ENCODE assay signal across 12 mouse cellular contexts in the genomic region with DNA sequence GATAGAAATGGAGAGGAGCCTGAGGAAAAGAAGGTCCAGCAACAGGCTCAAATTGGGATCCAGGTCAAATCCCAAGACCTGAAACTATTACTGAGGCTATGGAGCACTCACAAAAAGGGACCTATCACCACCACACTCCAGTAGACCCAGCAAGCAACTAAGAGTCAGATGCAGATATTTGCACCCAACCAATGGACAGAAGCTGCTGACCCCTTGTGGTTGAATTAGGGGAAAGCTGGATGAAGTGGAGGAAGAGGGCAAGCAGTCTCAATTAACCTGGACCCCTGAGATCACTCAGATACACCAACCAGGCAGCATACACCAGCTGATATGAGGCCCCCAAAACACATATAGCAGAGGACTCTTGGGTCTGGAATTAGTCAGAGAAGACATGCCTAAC.
DNase-seq lines count a peak whose midpoint lies in the region; ATAC-seq and TF ChIP-seq lines count a peak whose summit lies in the region.
"Had no signal": no experiment of that assay in that cellular context is flagged by ENCODE, and none has a peak within 500 bp of the region (broad histone marks: within the 10 kb centered on the region; RNA-seq: fewer than 3 reads in every experiment).

No protein-coding gene starts in this region.

- H3K4me1 ChIP-seq in intestine, postnatal 0 days (replicated peaks; ENCODE audit: control insufficient read depth, insufficient read depth, low read length): no peaks in the 10 kb centered on the region
- no peaks in the 10 kb centered on the region for H3K4me1 ChIP-seq in intestine, embryonic 16.5 days (ENCODE audit: control insufficient read depth, insufficient read depth, low read length)
- H3K4me1 ChIP-seq: limb, embryonic 13.5 days had no signal

- H3K36me3 ChIP-seq in intestine, postnatal 0 days (ENCODE audit: control insufficient read depth, insufficient read depth): no peaks in the 10 kb centered on the region
- no peaks in the 10 kb centered on the region for H3K36me3 ChIP-seq in intestine, embryonic 16.5 days (ENCODE audit: control insufficient read depth, insufficient read depth, low read length)
- H3K36me3 ChIP-seq: G1E; limb, embryonic 13.5 days had no signal

- TF ChIP-seq CTCF in intestine, postnatal 0 days (IDR thresholded peaks at IDR 0.05; ENCODE audit: low read depth): peak; percentile 52

- H3K9me3 ChIP-seq in intestine, postnatal 0 days (ENCODE audit: control insufficient read depth): no peaks in the 10 kb centered on the region
- no peaks in the 10 kb centered on the region for H3K9me3 ChIP-seq in intestine, embryonic 16.5 days (ENCODE audit: control insufficient read depth, low read length)
- H3K9me3 ChIP-seq: G1E; limb, embryonic 13.5 days had no signal

- H3K27ac ChIP-seq in intestine, postnatal 0 days (ENCODE audit: low read depth, low read length): no peak overlapping the region
- H3K27ac ChIP-seq in intestine, embryonic 16.5 days (ENCODE audit: low read length): no peak overlapping the region
- H3K27ac ChIP-seq: limb, embryonic 13.5 days had no signal

- H3K27me3 ChIP-seq in intestine, postnatal 0 days (replicated peaks; ENCODE audit: control insufficient read depth, insufficient read depth, low read length): no peaks in the 10 kb centered on the region
- no peaks in the 10 kb centered on the region for H3K27me3 ChIP-seq in intestine, embryonic 16.5 days (replicated peaks; ENCODE audit: control insufficient read depth, insufficient read depth, low read length)
- H3K27me3 ChIP-seq: limb, embryonic 13.5 days had no signal

- no peak overlapping the region for H3K4me3 ChIP-seq in intestine, postnatal 0 days (ENCODE audit: low read depth, low read length)
- H3K4me3 ChIP-seq in intestine, embryonic 16.5 days (ENCODE audit: low read length): no peak overlapping the region
- H3K4me3 ChIP-seq: limb, embryonic 13.5 days had no signal

- H3K9ac ChIP-seq in intestine, postnatal 0 days (ENCODE audit: low read depth, low read length): no peak overlapping the region
- no peak overlapping the region for H3K9ac ChIP-seq in intestine, embryonic 16.5 days (ENCODE audit: low read depth, low read length)
- H3K9ac ChIP-seq: limb, embryonic 13.5 days had no signal

- DNase-seq in retina, embryonic 14.5 days (ENCODE audit: low spot score): peak; percentile 8
- DNase-seq in retina, postnatal 1 day: no peak
- peak; percentile 18 for DNase-seq in R1 (ENCODE audit: low read depth, low spot score)
- DNase-seq in yolk sac, embryonic 10.5 days (ENCODE audit: low spot score): no peak
- DNase-seq: cerebellum, adult 9-10 months; right cerebral cortex, postnatal 25 days had no signal

- no peak overlapping the region for H3K4me2 ChIP-seq in intestine, postnatal 0 days (replicated peaks; ENCODE audit: low read depth)
- H3K4me2 ChIP-seq in intestine, embryonic 16.5 days (ENCODE audit: low read depth, low read length): no peak overlapping the region
- H3K4me2 ChIP-seq: limb, embryonic 13.5 days had no signal

- ATAC-seq in intestine, postnatal 0 days: no peak
- ATAC-seq in intestine, embryonic 16.5 days: no peak
- ATAC-seq in monocyte, adult 5-6 weeks (replicated peaks; ENCODE audit: insufficient number of reproducible peaks, low FRiP score, low TSS enrichment, poor library complexity, severe bottlenecking): no peak
- ATAC-seq: inflammation-experienced regulatory T-cells, adult 6 months had no signal

Comparison
In these comparisons a context has a peak if more than half of its experiments do, and no peak if none do; other contexts are left out.
1. DNase-seq: peak in retina, embryonic 14.5 days (single experiment) and R1 (single experiment); none in retina, postnatal 1 day (single experiment) and yolk sac, embryonic 10.5 days (single experiment).